In genomic region chr3:101748186-101748585, GRCm38 (mm10) we compare ENCODE assay signal across 11 mouse cellular contexts.
DNase-seq lines count a peak whose midpoint lies in the region; ATAC-seq lines count a peak whose summit lies in the region.
"Had no signal": no experiment of that assay in that cellular context is flagged by ENCODE, and none has a peak within 500 bp of the region (broad histone marks: within the 10 kb centered on the region; RNA-seq: fewer than 3 reads in every experiment).

No protein-coding gene starts in this region.

- ATAC-seq in CD4-positive, CD25-positive, alpha-beta regulatory T cell, adult 4 months, result no peak
- peak; percentile 75 for ATAC-seq in megakaryocyte progenitor cell, adult 5-6 weeks (replicated peaks; ENCODE audit: poor library complexity)

- peak; percentile 42 for DNase-seq in CD4-positive, CD25-positive, alpha-beta regulatory T cell, adult 2 months (ENCODE audit: low read depth, low spot score)
- peak; percentile 17 to 38 for DNase-seq in spleen, postnatal 36 days (ENCODE audit: low spot score in 2 of 2)
- no peak for DNase-seq in spleen, postnatal 4 days (ENCODE audit: low spot score in 2 of 2)
- peak; percentile 32 for DNase-seq in thymus, postnatal 4 days
- no peak for DNase-seq in adipocyte (ENCODE audit: low spot score)
- no peak for DNase-seq in gastrocnemius, postnatal 10 days
- DNase-seq: adrenal gland, postnatal 36 days; cerebellum, adult 9-11 months; kidney, adult 2 months had no signal

Comparison
In these comparisons a context has a peak if more than half of its experiments do, and no peak if none do; other contexts are left out.
1. DNase-seq: peak in CD4-positive, CD25-positive, alpha-beta regulatory T cell, adult 2 months (single experiment), spleen, postnatal 36 days (2 of 2) and thymus, postnatal 4 days (single experiment); none in spleen, postnatal 4 days (0 of 2), adipocyte (single experiment) and gastrocnemius, postnatal 10 days (single experiment).